Mouse (Mus musculus) C2C12 (cell line): ENCODE measurements around the gene Bicra. TPM values are rescaled to one million over a fixed set of nuclear protein-coding genes. Genes with fewer than 3 reads are reported as not detected.
A peak's percentile ranks its signal among the peaks of the same experiment; 100 is the strongest.

ENCODE experiments used
- H3K27me3 ChIP-seq: one replicate; pipeline ENCODE4 v1.6.1; 2011; ENCODE audit not compliant: control insufficient read depth, insufficient read depth, insufficient read length
- H3K36me3 ChIP-seq: one replicate; pipeline ENCODE4 v1.6.1; 2011; ENCODE audit not compliant: control insufficient read depth, insufficient read depth
- H3K4me3 ChIP-seq: one replicate; pipeline ENCODE4 v1.5.1; 2011; ENCODE audit warnings: mild to moderate bottlenecking, control low read depth; ENCODE audit not compliant: poor library complexity, insufficient read depth, severe bottlenecking
- H3K79me2 ChIP-seq: one replicate; pipeline ENCODE4 v1.6.1; 2011; ENCODE audit not compliant: control insufficient read depth, insufficient read depth
- H3K79me3 ChIP-seq: one replicate; pipeline ENCODE4 v1.6.1; 2011; ENCODE audit warnings: low read depth, control low read depth
- H3ac ChIP-seq: one replicate; pipeline ENCODE3; 2011; ENCODE audit warnings: low read depth; ENCODE audit not compliant: control insufficient read depth, insufficient read length
- CEBPB ChIP-seq: IDR thresholded peaks from one replicate; pipeline ENCODE4 v1.6.1; 2011; ENCODE audit warnings: low read depth, mild to moderate bottlenecking, control low read depth, moderate library complexity
- CTCF ChIP-seq: IDR thresholded peaks from one replicate; pipeline ENCODE4 v1.5.1; 2011; ENCODE audit not compliant: control insufficient read depth, insufficient read depth, insufficient read length
- FOSL1 ChIP-seq: IDR thresholded peaks from one replicate; pipeline ENCODE4 v1.8.0; 2011; ENCODE audit warnings: mild to moderate bottlenecking, low read length; ENCODE audit not compliant: poor library complexity, insufficient read depth, severe bottlenecking
- MAX ChIP-seq: IDR thresholded peaks from one replicate; pipeline ENCODE4 v1.6.1; 2011; ENCODE audit warnings: mild to moderate bottlenecking, control low read depth
- MYOD1 ChIP-seq: IDR thresholded peaks from one replicate; pipeline ENCODE4 v1.6.1; 2011; ENCODE audit warnings: low read depth; ENCODE audit not compliant: control insufficient read depth, insufficient read length
- MYOG ChIP-seq: IDR thresholded peaks from one replicate; pipeline ENCODE4 v1.6.1; 2011; ENCODE audit not compliant: control insufficient read depth, insufficient read length; ENCODE audit errors: extremely low read depth
- USF1 ChIP-seq: IDR thresholded peaks from one replicate; pipeline ENCODE4 v1.6.1; 2011; ENCODE audit warnings: low read depth, mild to moderate bottlenecking, control low read depth, moderate library complexity
- polyA plus RNA-seq: library from polyadenylated mRNA; unstranded; fragments of >200 nt; fragmentation: generic; extraction: Trizol; gene quantifications from one replicate; pipeline ENCODE4 v1.2.1, GENCODE M21; 2012; ENCODE audit warnings: missing spikeins

Gene Bicra
- polyA plus RNA-seq, 1 experiment = 4.3 TPM

DNA sequence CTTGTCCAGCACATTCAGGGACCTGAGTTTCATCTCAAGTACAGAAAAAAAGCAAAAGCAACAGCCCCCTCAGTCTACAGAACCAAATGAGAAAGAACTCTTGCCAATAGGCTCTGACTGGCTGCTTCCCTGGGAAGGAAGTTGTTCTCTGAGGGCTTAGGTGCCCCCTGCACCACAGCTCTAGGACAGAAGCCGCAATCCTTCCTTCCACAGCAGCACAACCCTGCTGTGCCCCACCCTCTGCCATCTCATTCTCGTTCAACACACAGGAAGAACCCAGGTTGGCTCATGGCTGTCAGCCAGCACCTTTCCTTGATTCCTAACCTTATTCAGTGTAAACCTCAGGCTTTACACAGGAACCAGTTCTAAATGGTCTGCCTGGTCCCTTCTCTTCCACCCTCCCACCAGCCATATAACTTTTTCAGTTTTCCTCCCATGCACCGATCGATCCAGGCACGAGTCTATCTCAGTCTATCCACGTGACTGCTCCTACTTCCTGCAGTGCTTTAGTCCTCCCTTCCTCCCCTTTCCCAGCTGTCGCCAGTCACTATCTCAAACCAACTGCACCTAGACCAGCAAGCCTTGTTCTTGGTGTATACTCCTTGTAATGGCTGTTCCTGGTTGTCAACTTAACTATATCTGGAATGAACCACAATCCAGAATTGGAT, 36.2 kb downstream of the Bicra start:
- Histone ChIP-seq H3ac (no peak overlapping the region), H3K36me3 (no peaks in the 10 kb centered on the region), H3K79me3 (peaks cover 9% of the 10 kb centered on the region), H3K27me3 (no peaks in the 10 kb centered on the region), H3K79me2 (peaks cover 73% of the 10 kb centered on the region), H3K4me3 (no peak overlapping the region)
- TF ChIP-seq FOSL1 (no peak), MYOG (no peak), USF1 (no peak), MAX (no peak), CTCF (no peak), MYOD1 (no peak), CEBPB (no peak)

- H3K79me2 ChIP-seq = peaks cover 73% of the 10 kb centered on the region
- H3K79me3 ChIP-seq = peaks cover 14% of the 10 kb centered on the region
- no peaks in the 10 kb centered on the region for H3K36me3 ChIP-seq
- H3K4me3 ChIP-seq = no peak overlapping the region
- TF ChIP-seq CEBPB (no peak), MYOG (no peak), FOSL1 (no peak), MYOD1 (no peak), MAX (no peak), CTCF (no peak), USF1 (no peak)
- no peak overlapping the region for H3ac ChIP-seq
- H3K27me3 ChIP-seq = no peaks in the 10 kb centered on the region
These were observed 37.1 kb downstream of the Bicra start for GRCm38 (mm10) chr7:16010649-16011048.

DNA sequence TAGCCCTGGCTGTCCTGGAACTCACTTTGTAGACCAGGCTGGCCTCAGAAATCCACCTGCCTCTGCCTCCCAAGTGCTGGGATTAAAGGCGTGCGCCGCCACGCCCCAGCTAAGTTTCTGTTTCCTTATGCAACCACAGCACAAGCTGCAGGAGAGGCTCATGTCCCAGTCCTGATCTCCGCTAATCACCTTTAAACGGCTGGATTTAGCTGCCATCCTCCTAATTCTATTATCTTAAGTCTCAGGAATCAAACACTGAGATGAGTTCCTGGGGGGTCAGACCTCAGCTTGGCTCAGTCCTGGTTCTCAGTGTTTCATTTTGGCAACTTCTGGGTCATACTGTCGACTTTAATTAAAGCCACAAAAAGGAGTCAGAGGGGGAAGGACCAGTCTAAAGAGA, 38.1 kb downstream of the Bicra start:
- H3K27me3 ChIP-seq = no peaks in the 10 kb centered on the region
- no peak overlapping the region for H3K4me3 ChIP-seq
- peaks cover 63% of the 10 kb centered on the region for H3K79me2 ChIP-seq
- TF ChIP-seq CEBPB = no peak
- no peak for TF ChIP-seq MYOG
- TF ChIP-seq MAX = no peak
- TF ChIP-seq USF1 = no peak
- TF ChIP-seq FOSL1 = no peak
- no peak for TF ChIP-seq CTCF
- TF ChIP-seq MYOD1 = no peak
- peaks cover 14% of the 10 kb centered on the region for H3K79me3 ChIP-seq
- H3K36me3 ChIP-seq = no peaks in the 10 kb centered on the region
- H3ac ChIP-seq = no peak overlapping the region

DNA sequence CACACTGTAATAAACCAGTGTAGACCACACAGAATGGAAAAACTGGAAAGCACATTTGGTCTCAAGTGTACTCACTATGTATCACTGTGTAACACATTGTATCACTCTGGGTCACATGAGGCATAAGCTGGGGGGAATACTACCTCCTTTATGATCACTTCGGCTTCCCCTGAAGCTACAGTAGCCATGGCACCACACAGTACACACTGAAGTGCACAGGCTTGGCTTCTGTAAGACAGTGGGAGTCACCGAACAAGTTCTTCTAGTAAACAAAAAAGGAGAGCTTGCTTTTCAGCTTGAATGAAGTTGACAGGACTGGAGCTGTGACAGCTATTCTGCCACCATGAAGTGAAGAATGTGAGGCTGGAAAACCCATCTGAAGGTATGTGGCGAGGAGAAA, 42.7 kb downstream of the Bicra start:
- H3K27me3 ChIP-seq = no peaks in the 10 kb centered on the region
- TF ChIP-seq MYOG (no peak), MYOD1 (no peak)
- H3K79me3 ChIP-seq = peaks cover 12% of the 10 kb centered on the region
- H3K36me3 ChIP-seq = no peaks in the 10 kb centered on the region
- H3K79me2 ChIP-seq = peaks cover 61% of the 10 kb centered on the region
- no peak overlapping the region for H3K4me3 ChIP-seq
- no peak overlapping the region for H3ac ChIP-seq

DNA sequence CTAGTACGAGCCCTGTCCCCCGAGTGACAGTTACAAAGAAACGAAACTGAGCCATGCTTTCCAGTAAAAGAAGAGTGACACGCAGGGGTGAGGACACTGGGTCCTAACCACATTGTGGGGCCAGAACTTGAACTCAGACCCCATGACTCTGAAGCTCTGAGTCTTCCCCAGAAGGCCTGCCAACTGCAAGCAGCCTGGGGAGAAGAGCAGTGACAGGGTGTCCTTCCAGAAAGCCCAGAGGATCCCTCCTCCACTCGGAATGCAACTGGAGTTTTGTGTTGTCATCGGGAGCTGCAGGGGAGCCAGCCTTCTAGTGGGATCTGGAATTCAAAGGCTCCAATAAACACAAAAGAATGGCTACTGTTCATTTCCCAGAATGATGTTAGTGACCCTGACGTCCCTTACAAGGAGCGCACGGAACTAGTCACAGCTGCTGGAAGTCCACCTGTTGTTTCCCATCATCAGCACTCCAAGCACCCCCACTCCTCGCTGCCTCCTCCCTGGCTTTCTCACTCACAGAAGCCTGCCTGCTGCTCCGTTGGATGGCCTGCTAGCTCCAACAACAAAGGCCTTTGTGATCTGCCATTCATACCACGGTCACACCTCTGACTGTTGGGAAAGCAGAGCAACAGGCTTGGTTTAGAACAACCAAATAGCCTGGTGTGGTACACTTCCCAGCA, 43.4 kb downstream of the Bicra start:
- Histone ChIP-seq H3K79me3 (peaks cover 10% of the 10 kb centered on the region), H3K27me3 (no peaks in the 10 kb centered on the region), H3ac (no peak overlapping the region), H3K36me3 (no peaks in the 10 kb centered on the region), H3K4me3 (no peak overlapping the region), H3K79me2 (peaks cover 54% of the 10 kb centered on the region)
- TF ChIP-seq MYOD1 (peak; percentile 97), CEBPB (no peak)

DNA sequence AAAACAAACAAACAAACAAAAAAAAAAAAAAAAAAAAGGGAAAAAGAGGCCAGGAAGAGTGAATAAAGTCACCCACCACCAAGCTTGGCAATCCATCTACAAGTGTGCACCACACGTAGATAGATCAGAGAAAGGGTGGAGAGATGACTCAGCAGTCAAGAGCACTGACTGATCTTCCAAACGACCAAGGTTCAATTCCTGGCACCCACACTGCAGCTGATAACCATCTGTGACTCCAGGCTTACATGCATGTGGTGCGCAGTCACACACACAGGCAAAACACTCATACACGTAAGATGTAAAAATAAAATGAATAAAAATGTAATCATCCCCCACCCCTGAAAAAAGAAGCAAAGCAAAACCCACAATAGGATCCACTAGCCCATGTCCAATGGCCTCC, 44.7 kb downstream of the Bicra start:
- Histone ChIP-seq H3ac (no peak overlapping the region), H3K36me3 (no peaks in the 10 kb centered on the region), H3K4me3 (no peak overlapping the region), H3K79me3 (peaks cover 10% of the 10 kb centered on the region), H3K79me2 (peaks cover 54% of the 10 kb centered on the region), H3K27me3 (no peaks in the 10 kb centered on the region)
- no peak for TF ChIP-seq MYOG
- no peak for TF ChIP-seq FOSL1
- no peak for TF ChIP-seq MAX
- no peak for TF ChIP-seq CTCF
- no peak for TF ChIP-seq MYOD1
